Mouse (Mus musculus) kidney, postnatal 10 days (tissue): ENCODE measurements around the gene Dnaja3.

ENCODE experiments used
- DNase-seq: peaks from one replicate; pipeline ENCODE4 v3.0.0; 2021; ENCODE audit warnings: mixed read lengths

Gene Dnaja3

DNA sequence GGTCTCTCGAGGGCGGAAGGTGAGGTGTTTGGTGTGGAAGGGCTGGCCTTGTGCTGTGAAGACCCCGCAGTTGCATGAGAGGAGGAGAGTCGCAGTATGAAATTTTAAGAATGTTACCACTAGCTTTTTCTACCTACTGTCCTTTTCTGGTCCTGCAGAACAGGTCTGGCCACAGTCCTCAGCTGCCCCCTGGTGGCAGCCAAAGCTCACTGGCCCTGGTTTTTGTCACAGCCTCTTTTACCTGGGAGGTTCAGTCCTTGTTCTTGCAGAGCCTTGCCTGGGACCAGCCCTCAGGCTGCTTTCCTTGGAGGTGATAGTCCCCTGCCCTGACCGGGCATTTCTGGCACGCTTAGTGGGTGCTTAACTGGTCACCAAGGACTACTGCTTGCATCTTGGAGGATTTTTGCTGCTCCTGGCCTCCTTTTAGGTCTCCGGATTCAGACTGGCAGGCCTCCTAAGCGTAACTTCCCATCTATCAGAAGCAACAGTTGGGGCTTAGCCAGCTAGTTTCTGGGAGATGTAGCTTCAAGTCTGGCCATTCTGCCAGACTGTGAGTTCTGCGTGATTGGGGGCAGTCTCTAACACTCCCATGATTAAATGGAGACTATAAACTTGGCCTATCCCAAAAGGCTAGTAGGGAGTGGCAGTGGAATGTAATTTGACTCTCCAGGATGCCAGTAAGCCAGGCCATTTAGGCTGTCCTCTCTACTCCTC, 31.8 kb upstream of the Dnaja3 start:
- peak; percentile 92 for DNase-seq

DNA sequence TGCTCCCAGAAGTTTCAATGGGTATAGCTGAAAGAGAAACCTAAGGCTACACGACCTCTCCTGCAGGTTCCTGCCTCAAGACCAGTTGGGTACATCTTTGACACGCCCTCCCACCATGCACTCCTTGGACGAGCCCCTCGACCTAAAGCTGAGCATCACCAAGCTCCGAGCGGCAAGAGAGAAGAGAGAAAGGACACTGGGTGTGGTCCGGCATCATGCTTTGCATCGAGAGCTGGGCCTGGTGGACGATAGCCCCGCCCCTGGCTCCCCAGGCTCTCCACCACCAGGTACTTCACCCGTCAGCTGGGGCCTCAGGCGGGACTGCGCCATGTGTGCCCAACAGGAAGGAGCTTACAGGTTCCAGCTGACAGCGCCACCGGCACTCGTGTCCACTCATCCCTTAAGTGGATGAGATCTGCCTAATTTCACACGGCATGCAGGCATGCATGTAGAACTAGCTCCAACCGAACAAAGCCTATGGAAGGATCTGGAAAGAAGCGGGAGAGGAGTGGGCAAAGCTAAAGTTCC, 31.2 kb upstream of the Dnaja3 start:
- DNase-seq, result peak; percentile 62

DNA sequence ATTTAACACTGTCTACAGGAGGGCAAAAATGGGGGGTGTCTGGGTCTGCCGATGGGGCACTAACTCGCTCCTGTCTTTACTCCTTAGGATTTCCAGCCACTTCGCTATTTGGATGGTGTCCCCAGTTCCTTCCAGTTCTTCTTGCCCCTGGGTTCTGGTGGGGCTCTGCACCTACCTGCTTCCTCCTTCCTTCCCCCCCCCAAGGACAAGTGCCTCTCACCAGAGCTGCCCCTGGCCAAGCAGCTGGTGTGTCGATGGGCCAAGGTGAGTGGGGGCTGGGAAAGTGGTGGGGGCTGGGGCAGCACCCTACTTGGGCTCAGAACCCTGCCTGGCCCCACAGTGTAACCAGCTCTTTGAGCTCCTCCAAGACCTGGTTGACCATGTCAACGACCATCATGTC, 28.6 kb upstream of the Dnaja3 start:
- peak; percentile 25 for DNase-seq

DNA sequence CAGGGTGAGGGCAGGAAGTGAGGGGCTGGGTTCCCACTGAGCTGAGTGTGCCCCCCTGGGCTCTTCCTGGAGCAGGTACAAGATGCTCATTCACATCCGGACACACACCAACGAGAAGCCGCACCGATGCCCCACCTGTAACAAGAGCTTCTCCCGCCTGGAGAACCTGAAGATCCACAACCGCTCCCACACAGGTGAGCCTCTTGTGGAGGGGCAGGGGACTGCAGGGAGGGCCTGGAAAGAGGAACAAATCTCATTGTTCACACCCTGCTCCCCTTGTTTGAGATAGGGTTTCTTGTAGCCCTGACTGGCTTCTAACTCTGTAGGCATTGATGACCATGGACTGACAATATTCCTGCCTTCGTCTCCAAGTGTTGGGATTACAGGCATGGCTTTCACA, 28.1 kb upstream of the Dnaja3 start:
- peak; percentile 35 for DNase-seq

DNA sequence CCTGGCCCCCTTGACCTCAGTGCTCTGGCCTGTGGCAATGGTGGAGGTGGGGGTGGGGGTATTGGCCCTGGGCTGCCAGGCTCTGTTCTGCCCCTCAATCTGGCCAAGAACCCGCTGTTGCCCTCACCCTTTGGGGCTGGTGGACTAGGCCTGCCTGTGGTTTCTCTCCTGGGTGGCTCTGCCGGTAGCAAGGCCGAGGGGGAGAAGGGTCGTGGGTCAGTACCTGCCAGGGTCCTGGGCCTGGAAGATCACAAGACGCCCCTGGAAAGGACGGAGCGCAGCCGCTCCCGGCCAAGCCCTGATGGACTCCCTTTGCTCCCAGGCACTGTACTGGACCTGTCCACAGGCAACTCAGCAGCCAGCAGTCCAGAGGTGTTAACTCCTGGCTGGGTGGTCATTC, 26.1 kb upstream of the Dnaja3 start:
- no peak for DNase-seq

DNA sequence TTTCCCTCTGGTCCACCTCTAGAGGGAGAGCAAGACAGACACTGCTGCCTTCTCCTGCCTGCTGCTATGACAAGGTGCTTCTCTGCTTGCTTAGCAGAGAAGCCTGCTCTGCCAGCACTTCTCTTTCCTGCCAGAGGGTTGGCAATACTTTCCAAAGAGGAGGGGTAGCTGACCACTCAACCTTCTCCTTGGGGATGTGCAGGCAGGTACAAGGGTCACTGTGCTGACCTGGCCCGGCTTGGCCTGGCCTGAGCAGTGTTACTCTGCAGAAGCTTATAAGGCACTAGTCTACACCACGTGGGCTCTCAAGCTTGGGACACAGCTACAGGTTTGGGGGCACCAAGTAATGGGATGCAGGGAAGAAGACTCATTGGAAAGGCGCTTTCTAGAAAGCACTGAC, 25.1 kb upstream of the Dnaja3 start:
- DNase-seq, result peak; percentile 72

DNA sequence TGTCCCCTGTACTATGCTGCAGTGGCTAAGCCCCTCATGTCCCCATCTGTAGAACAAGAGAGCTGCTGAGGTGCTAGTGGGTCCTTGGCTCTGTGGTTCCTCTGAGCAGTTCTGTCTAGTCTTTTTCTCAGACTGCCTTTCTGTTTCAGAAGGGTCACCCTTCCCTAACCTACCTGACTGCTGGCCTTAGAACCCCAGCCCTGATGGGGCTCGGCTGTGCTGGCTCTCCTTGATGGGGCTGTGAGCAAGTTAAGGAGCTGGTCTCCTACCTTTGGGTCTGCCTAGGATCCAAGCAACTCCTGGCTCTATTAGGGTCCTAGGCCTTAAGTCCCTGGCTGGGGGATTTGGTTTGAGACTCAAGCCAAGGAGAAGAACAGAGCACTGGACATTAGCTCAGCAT, 24.5 kb upstream of the Dnaja3 start:
- DNase-seq, result no peak

DNA sequence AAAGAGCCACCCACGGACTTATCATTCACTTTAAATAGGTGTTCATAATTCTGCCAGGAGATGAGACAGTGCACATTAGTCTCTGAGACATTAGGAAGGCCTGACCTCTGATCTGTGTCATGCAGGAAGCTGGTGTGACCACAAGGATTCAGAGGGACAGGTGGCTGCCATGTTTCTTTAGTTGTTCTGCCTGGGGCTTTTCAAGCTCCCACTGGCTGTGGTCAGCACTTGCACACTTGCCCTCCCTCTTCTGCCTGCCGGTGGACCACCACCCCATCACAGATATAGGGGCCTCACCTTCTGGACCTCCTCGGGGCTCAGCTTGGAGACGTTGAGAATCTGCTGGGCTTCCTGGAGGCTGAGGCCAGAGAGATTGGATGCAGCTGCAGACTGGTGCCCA, 23.0 kb upstream of the Dnaja3 start:
- DNase-seq, result no peak

DNA sequence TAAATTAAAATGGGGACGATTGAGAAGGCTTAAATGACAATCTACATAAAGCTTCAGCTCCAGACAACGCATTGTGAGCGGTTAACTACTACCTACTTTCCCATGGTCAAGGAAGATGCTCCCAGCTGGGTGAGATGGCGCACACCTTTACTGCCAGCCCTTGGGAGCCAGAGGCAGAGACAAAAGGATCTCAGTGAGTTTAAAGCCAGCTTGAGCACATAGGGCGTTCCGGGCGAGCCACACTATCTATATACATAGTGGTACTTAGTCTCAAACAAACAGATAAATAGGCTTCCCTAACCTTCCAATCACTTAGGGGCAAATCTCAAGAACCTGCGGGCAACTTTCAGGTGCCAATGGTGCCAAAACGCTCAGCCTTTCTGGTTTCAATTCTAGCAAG, 15.7 kb upstream of the Dnaja3 start:
- DNase-seq, result no peak

DNA sequence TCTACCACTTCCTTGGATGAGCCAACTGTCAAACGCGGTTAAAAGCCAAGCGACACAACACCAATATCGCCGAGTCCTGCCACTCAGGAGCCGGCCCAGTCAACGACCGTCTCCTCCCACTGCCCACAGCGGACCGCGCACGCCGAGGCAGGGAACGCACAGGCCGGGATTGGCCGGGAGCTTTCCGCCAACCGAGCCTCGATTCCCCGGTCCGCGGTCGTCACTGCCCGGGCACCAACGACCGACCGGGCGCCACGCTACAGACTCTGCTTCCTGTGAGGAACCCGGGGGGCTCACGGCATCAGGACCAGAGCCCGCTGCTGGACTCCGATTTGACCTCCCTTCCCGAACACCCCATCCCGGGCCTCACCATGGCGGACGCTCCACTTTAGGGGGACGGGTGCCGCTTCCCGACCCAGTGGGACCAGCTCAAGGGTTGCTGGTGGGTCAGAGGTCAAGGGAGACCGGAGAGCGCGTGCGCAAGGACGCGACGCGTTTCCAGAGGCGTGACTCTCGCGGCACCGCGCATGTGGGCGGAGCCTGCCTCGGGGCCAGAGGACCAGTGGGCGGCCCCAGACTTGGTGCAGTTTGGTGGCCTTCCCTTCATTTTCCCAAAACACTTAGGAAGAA, 15.2 kb upstream of the Dnaja3 start, which contains the start of gene Pam16:
Gene Pam16, minus strand, starts transcription at position 508 of the 630 bp plus-strand sequence.
- DNase-seq, result peak; percentile 96

DNA sequence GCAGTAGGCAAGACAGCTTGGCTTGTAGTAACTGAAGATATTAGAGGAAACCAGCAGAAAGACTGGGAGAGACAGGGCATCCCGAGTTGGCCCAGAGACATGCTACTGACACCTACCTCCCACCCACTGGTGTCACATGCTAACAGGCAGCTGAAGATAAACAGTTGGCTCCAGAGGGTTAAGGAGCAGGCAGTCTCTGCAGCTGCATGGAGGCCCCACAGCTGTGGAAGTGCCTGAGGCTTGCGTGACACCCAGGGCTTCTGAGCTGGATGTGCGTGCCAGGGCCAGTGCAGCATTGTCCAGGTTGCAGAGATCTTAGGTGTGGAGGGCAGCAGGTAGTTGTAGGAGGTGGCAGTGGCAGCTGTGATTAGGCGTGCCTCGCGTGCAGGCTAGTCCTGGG, 12.7 kb upstream of the Dnaja3 start:
- no peak for DNase-seq

DNA sequence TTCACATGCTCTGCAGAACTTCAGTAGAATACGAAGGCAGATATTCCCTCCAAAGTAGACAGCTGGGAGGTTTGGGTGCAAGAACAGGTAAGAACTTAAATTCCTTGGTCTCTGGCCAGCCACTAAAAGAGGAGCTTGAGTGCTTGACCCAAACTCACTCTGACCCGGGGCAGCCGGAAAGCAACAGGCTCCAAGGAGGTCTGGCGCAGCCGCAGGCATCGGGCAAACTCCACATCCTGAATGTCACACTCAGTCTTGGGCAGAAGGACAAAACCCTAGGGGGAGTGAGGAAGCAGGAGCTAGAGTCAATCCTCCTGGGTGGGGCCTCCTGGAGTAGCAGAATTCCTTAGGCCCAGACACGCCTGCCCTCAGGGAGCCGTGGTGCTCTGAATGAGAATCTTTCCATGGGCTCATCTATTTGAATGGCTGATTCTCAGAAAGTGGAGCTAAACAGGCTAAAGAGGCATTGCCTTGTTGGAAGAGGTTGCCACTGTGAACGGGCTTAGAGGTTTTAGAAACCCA, 10.8 kb upstream of the Dnaja3 start:
- peak; percentile 12 for DNase-seq

DNA sequence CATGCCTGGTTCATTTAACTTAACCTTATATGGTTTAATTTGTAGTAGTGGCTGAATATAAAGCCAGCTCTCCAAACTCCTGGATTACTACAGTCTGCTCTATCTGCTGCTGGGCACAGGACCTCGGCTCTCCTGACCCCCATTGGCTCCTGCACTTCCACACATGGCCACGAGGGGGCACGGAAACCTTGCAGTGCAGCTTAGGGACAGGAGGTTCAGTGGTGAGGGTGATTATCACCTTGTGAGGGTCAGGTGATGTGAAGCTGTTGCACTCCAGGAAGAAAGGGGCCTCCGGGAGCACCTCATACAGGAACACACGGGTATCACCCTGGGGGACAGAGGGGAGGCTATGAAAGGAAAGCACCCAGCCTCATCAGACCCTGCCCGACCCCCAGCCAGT, 9.8 kb upstream of the Dnaja3 start:
- DNase-seq, result peak; percentile 92

DNA sequence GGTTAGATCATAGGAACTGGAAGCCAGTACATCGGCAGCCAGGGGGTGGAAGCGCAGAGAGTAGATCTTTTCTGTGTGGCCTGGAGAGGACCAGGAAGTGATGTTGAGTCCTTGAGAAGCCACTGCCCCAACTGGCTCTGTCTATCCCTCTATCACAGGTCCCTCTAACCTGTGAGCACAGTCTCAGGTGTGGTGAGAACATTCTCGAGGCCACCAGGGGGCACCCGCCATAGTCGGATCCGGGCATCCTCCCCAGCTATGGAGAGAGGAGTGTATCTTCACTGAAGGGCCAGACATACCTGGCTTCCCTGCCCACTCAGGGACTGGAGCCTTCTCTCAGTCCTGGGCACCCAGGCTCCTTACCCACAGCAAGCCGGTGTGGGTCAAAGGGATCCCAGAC, 7.7 kb upstream of the Dnaja3 start:
- peak; percentile 79 for DNase-seq

DNA sequence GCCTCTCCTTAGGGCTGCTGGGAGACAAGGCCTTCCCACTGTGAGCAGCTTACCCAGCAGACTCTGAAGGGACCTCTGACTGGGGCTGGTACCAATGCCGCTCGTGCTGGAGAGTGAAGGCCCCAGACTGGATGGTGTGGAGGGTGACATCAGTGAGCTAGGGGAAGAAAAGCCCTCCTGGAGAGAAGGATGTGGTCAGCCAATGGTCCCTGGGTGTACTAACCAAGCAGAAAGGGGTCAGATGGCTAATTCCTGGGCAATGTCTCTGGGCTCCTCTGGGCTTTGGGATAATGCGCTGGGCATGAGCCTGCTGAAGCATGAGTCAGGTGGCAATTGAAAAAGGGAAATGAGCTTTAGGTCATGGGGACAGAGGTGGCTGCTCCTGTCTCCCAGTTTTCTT, 6.1 kb upstream of the Dnaja3 start:
- DNase-seq, result no peak

DNA sequence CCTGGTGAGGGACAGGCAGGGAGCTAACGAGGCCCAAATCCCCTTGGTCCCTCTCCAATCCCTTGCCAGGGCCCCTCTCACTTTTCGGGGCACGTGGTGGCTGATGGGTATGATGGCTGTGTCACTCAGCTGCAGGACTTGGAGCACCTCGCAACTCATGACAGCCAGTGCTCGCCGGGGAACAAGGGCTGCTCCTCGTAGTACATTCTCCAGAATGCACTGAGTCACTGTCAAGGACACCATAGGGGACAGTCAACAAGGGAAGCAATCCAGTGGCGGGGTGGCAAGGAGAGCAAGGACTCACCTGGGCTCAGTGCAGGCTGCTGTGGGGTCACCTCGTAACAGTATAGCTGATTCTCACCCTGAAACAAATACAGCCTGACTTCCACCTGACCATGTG, 5.1 kb upstream of the Dnaja3 start:
- DNase-seq, result no peak

DNA sequence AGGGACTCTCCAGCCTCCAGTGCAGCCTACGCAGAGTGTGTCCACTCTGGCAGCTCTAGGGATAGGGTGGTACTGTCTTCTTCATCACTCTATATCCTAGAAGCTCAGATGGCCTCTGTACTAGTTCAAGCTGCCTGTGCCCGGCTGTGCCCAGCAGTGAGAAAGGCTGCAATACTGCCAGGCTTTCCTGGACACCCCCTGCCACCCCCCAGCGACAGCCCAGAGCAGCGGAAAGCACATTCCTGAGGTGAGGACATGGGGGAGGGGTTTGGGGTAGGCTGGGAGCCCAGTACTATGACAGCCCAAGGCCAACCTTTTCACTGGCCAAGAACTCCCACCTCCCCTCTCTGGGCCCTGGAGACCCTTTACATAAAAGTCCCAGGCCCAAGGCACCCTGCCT, 4.0 kb upstream of the Dnaja3 start:
- peak; percentile 51 for DNase-seq

DNA sequence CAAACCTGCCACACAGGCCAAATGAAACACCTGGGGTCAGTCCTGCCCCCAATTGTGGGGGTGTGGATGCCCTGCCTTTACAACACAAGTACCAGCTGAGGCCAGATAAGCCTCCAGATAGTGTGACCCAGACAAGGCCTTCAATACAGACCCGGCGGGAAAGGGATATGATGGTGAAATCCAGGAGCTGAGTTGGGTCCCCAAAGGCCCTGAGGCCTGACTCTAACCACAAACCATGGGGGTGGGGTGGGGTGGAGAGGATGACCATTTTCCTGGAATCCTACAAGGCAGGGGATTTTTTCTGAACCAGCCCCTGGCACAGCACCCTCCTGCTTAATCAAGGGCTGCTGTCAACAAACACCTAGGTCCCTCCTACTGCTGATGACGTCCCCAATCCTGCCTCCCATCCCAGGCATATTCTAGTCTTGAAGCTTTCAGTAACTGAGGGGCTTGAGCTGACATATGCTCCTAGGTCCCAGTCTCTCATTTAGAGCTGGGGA, 848 bp upstream of the Dnaja3 start:
- no peak for DNase-seq

DNA sequence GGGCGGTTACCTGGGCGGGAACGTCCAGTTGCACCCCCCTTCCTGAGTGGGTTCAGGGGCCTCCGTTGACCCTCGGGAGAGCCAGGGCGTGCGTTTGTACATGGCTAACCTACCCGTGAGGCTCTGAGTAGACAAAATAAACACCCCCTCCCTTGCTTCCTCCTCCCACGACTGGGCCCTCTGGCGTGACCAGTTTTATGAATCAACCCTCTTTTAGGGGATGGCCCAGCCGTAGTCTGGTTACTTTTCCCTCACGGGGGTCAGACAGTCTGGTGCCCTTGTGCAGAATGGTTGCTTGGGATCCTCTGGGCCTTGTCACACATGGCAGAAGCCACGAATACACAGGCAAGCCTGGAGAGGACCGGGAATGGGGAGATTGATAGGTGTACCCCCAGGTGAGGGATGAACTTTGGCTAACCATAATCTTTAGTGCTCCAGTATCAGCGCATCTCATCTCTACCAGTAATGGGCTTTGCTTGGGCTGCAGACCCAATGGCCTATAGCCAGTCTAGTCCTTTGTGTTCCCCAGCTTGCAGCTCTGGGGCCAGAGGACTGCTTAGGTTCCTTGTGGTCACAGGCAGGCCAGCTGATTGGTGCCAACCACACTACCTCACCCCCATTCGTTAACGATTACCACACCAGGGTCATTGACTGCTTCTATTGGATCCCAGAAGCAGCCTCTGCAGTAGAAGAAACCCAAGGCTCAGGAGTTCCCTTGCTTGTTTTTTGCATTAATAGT, 647 bp downstream of the Dnaja3 start:
- DNase-seq, result peak; percentile 75

DNA sequence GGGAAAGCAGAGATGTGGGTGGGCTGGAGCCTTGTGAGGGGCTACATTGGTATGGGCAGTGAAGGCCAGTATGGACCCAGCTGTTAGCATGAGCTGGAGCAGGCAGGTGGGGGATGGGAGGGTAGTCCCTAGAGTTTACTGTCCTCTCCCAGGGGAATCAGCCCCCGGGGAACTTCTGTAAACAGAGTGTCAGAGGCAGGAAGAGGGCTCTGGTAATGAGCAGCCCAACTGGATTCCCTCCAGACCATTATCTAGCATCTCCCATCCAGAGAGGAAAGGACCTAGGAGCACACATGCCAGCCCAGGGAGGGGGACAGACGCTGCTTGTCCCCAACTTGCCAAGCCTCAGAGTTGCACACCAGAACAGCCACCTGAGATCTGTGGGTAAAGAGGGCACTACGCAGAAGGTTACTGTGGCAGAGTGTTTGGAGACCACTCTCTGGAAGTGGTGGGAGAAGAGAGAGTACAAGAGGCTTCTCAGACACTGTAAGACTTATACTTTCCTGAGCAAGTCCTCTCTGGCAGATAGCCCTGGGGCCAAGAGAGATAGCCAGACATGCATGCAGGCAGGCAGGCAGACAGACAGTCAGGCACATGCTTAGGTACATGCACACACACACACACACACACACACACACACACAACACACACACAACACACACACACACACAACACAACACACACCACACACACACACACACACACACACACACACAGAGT, 1.5 kb downstream of the Dnaja3 start:
- DNase-seq, result peak; percentile 68

DNA sequence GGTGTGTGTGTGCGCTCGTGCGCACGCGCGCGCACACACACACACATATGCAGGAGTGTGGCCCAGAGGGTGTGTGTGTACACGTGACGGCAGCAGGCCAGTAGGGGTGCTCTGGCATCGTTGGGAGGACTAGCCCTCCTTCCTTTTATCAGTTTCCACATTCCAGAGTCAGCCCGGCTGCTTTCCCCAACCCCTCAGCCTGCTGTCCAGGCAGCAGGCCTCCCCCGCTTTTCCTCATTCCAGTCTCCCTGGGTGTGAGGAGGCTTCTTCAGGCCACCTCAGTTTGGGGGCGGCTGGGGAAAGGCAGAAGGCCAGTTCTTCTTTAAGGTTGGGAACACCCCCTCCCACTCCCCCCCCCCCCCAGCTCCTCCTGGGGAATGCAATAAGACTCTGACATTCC, 2.4 kb downstream of the Dnaja3 start:
- peak; percentile 79 for DNase-seq

DNA sequence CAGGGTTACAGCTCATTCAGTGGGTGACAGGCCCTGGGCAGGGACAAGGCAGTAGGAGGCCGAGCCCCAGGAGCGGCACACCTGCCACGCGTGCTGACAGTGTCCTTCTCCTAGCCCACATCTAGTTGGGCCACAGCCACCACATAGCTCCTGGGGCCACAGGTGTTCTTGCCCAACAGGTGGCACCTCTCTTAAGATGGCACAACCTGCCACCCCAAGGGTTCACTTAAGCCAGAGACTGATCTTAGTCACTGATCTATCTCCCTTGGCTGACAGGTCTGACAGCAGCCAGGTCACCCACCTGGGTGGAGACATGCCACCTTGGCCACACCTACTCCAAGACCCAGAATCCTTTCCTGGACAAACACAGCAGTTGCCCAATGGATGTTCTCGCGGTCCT, 3.1 kb downstream of the Dnaja3 start:
- no peak for DNase-seq
